Mouse (Mus musculus) heart, postnatal 0 days (tissue): Measurements from ENCODE around the gene Siglec1.

ENCODE experiments used
- CTCF ChIP-seq: IDR thresholded peaks from 2 replicates; pipeline ENCODE4 v1.5.1; 2016; ENCODE audit warnings: antibody characterized with exemption, control low read depth, low read depth
- EP300 ChIP-seq: IDR thresholded peaks from 2 replicates; pipeline ENCODE4 v1.6.1; 2016; ENCODE audit warnings: antibody characterized with exemption, low read depth

DNA sequence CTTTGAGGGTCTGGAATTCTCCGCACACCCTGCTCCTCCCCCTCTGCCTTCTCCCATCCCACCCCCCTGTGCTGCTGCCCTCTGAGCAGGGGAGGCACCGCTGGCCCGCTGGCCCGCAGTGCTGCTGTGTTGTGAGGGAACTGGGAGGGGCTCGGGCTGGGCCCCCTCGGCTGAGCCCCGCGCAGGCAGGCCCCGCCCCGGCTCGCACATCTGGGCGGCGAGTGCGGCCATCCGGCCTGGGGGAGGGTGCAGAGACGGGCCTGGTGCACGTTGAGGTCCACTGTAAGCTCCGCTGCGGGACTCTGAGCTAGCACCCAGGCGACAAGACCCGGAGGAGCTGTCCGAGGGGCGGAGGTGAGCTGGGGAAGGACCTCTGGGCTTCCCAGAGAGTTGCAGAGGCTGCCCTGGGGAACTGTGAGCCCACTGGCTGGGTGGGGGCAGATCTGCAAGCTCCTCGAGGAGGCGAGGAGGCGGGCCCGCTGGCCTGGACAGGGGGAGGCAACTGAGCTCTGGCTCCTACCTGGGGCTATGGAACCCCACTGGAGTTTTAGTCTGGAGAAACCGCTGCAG, 40.7 kb upstream of the Siglec1 start, which contains the start of gene Hspa12b:
- no peak for TF ChIP-seq CTCF
- TF ChIP-seq EP300, result no peak
